Mouse (Mus musculus): ENCODE results near the gene Zer1.
A peak's percentile ranks its signal among the peaks of the same experiment; 100 is the strongest.
"Not testable (repeated sequence)": the region's sequence is repeated elsewhere in the genome, so short reads cannot be mapped to it uniquely, and the experiment has no call there.

The Zer1 gene

DNA sequence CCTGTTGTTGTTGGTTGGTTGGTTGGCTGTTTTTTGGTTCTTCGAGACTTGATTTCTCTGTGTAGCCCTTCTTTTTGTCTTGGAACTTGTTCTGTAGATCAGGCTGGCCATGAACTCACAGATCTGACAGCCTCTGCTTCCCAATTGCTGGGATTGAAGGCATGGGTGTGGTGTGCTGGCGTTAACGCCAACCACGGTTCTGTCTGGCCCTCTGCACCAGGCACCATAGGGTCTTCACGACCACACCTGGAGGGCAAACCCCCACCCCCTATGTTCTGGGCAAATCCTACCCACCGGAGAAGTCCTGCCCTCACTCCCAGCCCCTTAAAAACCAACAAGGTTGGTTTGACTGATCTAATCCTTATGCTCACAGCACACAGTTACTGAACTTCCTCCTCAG lies 47.4 kb downstream of the Zer1 start:
- DNase-seq: no peak

DNA sequence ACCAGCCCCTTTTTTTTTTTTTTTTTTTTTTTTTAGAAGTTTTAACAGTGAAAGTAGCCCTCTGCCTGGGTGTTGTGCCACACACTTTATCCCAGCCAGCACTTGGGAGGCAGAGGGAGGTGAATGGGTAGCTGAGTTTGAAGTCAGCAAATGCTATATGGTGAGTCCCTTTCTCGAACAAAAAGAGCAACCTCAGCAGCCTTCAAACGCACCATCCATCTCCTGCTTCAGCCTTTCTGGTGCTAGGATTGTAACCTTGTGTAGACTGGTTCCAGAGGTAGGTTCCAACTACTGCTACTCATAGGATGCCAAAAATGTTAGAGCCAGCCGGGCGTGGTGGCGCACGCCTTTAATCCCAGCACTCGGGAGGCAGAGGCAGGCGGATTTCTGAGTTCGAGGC lies 47.9 kb downstream of the Zer1 start:
- DNase-seq: no peak

GRCm38 (mm10) chr2:30075625-30076024 lies 48.8 kb downstream of the Zer1 start:
- no peak for DNase-seq

DNA sequence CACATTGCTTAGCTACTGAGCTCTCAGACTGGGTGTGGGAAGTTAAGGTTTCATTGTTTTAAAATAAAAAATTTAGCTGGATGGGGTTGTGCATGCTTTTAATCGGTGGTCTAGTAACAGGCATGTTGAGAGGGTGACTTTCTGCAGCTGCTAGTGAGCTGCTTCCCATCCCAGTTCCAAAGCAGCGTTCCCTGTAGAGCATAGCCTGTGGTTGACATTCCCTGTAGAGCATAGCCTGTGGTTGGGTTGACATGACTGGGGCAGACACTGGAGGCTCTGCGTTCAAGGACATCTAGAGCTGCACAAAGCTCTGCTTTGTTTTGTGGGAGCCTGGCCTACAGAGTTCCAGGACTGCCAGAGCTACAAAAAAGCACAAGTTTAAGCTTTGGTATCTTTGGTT lies 51.1 kb downstream of the Zer1 start:
- no peak for DNase-seq

DNA sequence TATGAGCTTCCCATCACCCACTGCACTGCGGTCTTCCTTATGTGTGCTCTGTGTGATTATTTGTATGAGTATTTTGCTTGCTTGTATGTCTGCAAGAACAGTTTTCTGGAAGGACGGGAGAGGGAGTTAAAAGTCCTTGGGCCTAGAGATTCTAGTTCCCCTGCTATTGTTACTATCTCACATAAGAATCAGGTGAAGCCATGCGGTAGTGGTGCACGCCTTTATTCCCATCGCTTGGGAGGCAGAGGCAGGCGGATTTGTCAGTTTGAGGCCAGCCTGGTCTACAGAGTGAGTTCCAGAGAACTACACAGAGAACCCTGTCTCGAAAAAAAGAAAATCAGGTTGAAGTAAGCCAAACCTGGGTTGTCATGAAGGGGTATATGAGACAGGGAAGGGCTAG lies 51.5 kb downstream of the Zer1 start:
- no peak for DNase-seq

- DNase-seq: no peak
These were observed 56.4 kb downstream of the Zer1 start for GRCm38 (mm10) chr2:30067962-30068361.

- peak; percentile 45 for DNase-seq
These were observed 57.1 kb downstream of the Zer1 start for GRCm38 (mm10) chr2:30067031-30067888.

DNA sequence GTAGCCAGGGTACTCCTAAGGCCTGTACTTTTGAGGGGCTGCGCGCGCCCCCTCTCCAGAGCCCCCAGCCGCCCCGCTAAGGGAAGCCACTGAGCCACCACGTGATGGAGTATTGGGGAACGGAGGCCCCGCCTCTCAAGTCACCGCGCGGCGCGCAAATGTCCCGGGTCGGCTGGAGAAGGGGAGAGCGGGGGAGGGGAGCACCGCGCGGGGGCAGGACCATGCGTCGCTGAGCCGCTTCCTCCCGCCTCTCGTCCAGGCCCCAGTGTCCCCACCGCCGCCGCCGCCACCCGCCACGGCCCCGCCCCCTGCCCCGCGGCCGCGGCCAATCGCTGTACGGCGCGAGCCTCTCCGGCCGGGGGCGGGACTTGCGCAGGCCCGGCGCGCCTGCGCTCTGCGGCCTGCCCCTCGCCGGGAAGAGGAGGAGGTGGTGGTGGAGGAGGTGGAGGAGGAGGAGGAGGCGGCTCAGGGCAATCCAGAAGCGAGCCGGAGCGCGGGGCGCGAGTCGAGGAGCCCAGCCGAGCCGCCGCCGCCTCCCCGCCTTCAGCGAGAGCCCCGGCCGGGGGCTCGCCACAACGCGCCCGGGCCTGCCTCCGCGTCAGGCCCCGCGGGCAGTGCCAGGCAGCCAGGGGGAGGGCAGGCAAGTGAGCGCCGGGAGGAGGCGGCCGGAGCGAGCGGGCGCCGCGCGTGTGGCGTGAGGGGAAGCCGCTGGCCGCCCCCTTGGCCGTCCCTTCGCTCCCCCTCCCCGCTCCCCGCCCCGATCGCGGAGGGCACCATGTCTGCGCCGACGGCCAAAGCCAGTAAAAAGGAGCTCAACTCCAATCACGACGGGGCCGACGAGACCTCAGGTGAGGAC lies 58.1 kb downstream of the Zer1 start:
- DNase-seq: peak; percentile 95

DNA sequence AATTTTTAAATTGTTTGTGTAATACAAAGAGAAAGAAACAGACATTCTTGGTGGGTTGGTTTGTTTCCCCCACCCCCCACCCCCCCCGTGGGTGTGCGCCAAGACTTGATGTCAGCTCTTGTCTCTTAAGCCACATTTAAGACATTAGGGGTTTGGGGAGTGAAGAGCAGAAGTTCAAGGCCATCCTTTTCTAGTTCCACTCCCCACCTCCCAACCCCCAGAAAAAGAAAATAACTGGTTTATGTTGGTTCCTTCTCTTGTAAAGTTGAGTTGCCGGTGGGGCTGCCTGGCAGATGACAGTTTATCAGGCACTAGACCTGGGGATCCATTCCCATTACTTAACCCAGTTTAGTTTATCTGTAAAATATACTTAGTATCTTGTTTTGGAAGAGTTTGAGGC lies 60.1 kb downstream of the Zer1 start:
- no peak for DNase-seq

- DNase-seq: no peak
These were observed 60.6 kb downstream of the Zer1 start for GRCm38 (mm10) chr2:30063791-30064190.

DNA sequence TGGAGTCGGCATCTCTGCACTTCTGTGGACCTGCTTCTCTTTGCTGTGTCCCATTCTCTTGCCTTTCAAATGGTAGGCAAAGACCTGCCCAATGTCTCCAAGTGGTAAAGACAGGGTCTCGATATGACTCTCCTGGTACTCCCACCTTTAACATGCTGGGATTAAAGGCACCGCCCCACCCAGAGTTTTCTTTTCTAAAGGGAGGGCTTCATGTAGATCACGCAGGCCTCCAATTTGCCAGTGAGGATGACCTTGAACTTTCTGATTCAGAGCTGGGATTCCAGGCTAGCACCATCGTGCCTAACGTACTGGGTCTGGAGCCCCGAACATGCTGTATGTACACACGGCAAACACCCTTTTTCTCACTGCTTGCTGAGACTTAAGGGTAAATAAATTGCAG lies 61.1 kb downstream of the Zer1 start:
- DNase-seq: no peak

GRCm38 (mm10) chr2:30062249-30063093 lies 61.9 kb downstream of the Zer1 start:
- peak; percentile 51 for DNase-seq

DNA sequence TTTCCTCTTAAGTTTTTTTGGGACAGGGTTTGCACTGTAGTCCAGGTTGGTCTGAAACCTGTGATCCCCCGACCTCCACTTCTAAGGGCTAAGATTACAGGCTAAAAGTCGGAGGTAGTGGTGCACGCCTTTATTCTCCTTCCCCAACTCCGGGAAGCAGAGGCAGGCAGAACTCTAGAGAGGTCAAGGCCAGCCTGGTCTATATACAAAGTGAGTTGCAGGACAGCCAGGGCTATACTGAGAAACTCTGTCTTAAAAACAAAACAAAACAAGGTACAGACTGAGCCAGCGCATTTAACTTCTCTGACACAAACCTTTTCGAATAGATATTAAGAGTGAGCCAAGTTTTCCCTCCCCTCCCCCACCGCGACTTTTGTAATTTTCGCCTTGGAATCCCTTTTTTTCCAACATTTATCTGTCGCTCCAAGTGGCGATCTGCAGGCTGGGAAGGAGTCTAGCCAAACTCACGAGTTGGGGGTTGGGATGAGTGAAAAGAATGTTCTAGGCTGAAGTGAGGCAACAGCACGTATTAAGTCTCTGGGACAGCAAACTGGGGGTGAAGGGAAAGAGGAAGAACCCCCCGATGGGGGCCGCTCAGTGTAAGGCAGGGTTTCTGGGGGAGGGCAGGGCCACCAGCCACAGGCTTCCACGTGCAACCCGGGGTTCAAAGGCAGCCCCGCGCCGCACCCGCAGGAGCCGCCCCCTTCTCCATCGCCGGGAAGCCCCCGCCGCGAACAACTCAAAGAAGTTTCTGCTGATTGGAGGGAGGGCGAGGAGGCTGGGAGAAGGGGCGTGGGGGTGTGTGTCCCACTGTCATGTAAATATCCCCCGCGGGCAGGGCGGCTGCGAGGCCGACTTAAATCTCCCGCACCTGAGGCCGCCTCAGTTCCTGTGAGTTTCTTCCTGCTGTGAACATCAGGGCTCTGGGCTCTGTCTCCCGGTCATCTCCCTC lies 62.9 kb downstream of the Zer1 start:
- DNase-seq: no peak

GRCm38 (mm10) chr2:30058418-30058817 lies 66.0 kb downstream of the Zer1 start:
- no peak for DNase-seq

GRCm38 (mm10) chr2:30057223-30057904 lies 67.0 kb downstream of the Zer1 start, which contains the start of gene Set:
TSS of gene Set (plus strand) at chr2:30057378.
- no peak for DNase-seq

- no peak for DNase-seq
These were observed 67.6 kb downstream of the Zer1 start for GRCm38 (mm10) chr2:30056736-30057135.

GRCm38 (mm10) chr2:30055310-30055709 lies 69.1 kb downstream of the Zer1 start:
- DNase-seq: not testable (repeated sequence)

- DNase-seq: no peak
These were observed 72.2 kb downstream of the Zer1 start for GRCm38 (mm10) chr2:30051992-30052761.

DNA sequence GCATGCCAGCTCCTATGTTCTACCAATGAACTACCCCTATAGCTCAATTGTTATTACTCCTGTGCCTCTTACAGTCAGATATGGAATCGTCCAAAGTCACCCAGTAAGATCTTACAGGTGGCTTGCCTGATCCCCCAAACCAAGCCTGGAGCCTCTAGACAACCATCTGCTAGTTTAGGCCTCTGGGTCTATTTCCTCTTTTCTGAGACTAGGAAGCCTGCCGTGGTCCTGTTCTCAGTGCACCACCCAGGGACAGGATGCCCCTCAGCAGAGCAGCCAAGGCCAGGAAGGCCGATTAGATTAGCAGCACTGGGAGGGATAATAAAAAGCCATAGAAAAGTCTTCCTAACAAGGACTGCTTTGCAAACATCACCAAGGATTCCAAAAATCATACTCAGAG lies 74.6 kb downstream of the Zer1 start:
- no peak for DNase-seq

DNA sequence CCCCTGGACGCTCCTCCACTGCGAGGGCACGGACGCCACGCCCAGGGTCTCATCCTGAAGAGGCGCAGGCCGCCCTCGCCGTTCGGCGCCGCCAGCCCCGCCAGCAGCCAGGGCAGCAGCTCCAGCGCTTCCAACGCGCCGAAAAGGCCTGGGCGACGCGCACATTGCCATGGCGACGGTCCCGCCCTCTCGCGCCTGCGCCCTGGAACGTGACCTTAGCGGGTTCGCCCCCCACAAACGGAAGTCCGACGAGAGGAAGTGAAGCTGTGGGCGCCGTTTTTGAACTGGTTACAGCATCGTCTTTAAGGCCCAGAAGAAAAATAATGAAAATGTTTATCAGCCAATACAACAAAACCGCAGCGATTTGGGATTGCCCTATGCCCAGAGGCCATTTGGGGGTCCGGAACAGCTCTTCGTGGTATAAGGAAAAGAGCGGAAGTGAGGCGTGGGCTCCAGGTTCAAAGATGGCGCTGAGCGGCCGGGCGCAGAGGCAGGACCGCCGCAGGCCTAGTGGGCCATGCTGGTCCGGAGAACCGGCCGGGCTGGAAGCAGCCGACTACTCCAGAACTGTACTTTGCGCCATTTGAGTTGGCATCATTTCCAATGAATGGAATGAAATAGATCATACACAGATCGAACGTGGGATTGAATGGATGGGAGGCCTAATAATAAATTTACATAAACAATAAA lies 75.5 kb downstream of the Zer1 start, which contains the start of gene Wdr34:
Wdr34 (minus strand) TSS at position 183 of the 690 bp plus-strand sequence.
- DNase-seq: peak; percentile 97

Measured in cerebellum, adult 11 months (tissue).